Mouse (Mus musculus): Measurements from ENCODE around the gene Jak1. TPM values are rescaled to one million over a fixed set of nuclear protein-coding genes. Genes with fewer than 3 reads are reported as not detected.

Gene Jak1
- total RNA-seq, 2 experiments from 2014 or later = 96.1 to 98.5 TPM

DNA sequence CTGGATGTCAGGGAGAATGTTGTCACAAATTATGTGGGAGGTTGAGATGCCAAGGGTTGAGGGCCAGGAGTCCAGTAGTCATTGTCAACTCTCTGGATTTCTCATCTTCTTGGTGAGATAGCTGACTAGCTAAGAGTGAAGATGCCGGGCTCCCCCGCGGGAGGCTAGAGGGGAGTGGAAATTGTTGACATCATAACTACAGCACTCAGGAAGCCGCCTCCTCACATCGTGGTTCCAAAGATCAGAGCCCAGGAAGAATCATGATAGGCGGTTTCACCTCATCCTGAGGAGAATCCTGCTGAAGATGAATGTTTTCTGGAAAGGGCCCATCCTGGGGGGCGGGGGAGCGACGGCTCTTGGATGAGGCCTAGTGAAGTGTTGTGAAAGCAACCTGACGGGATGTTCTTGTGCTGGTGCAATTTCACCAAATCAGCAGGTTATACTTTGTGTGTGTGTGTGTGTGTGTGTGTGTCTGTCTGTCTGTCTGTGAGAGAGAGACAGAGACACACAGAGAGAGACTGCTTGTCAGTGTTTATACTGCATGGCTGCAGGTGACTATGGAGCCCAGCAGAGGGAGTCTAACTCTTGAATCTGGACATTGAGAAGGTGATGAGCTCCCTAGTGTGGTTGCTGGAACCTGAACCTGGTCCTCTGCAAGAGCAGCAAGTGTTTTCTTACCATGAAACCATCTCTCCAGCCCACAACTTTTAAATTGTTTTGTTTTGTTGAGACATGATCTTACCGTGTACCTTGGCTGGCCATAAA is 118.0 kb downstream of the Jak1 start:
- DNase-seq = no peak

- DNase-seq = peak; percentile 33
Measured at GRCm38 (mm10) chr4:101146047-101146745, 118.9 kb downstream of the Jak1 start.

- DNase-seq = no peak
Measured at GRCm38 (mm10) chr4:101144790-101145189, 120.3 kb downstream of the Jak1 start.

DNA sequence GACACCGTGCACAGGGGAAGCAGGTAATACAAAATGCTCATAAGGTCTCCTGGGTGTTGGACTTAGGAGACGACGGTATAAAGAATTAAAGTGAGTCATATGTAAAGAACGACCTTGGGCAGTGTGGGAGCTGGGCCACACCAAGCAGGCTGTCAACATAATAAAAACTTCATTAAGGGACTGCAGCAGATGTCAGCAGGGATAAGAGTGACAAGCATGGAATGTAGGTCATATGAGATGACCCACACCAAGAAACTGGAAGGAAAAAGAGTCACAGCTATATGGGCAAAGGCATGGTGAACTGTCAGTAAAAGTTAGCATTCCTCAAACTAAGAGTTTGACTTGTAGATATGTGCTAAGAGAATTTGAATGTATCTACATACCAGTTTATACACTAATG is 120.7 kb downstream of the Jak1 start:
- no peak for DNase-seq

- DNase-seq = no peak
Measured at GRCm38 (mm10) chr4:101143901-101144300, 121.2 kb downstream of the Jak1 start.

DNA sequence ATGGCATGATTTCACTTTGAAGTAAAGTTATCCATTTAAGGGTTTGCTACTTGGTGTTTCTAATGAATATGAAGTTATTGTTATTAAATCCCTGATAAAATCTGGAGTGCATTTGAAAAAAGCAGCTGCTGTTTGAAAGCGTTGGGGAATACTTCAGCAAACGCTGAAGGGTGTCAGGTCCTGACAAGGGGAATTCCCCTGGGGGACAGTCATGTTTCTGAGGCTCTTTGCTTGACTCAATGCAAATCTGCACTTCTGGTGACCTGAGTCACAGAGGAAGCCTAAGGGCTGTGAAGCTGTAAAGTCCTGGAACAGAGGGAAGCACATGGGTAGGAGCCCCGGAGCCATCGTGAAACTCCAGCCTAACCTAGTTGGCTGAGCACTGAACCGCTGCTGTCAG is 123.3 kb downstream of the Jak1 start:
- DNase-seq = no peak

DNA sequence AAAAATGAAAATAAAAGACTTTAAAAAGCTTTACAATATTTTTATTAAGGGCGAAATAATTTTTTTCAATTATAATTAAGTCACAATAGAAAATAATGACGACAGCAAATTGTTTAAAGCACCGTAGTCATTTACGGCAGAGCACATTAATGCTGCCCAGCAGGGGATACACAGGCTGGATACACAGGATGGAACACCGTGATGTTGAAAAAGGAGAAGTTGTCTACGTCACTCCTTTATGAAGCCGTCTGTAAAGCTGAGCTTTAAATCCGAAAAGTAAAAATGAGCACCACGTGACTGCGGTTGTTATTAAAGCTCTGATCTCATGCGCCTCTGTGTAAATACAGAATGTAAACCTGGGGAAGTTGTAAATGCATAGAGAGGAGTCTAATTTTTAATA is 127.1 kb downstream of the Jak1 start:
- DNase-seq = no peak

GRCm38 (mm10) chr4:101135909-101136308 is 129.2 kb downstream of the Jak1 start:
- no peak for DNase-seq

DNA sequence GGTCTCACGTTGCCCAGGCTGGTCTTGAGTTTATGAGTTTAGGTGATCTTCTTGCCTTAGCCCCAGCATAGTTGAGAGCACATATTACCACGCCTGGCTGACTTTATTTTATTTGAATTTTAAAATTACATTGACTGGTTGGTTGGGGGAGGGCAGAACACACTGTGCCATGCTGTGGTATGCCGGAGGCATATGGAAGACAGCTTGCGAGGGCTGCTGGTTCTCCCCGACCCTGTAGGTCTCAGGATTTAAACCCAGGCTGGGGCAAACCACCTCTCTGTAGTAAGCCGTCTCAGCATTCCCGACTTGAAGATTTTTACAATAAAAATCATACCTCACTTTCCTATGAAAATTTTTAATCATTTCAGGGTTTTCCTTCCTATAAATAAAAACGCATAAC is 130.1 kb downstream of the Jak1 start:
- no peak for DNase-seq

DNA sequence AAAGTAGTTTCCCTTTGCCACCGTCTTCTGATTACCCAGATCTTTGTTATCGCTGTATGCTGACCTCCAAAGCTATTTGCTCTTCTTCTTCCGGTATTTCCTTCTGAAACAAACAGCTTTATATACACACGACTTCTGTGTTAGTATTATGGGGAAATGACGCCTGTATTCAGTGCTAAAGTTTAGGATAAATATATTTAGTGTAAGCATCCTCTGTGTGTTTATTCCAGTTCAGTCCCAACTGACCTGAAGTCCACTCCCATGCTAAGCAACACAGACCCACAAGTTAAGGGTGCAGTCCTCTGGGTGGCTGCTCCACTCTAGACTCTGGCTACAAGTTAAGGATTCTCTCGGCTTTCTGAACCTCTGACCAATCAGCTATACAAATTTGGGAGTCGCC is 144.1 kb downstream of the Jak1 start:
- DNase-seq = no peak

- DNase-seq = no peak
Measured at GRCm38 (mm10) chr4:101107122-101107521, 158.0 kb downstream of the Jak1 start.

Other genes starting within 250 kb of the Jak1 start
- not detected for gene Gm10577, start 244.6 kb downstream of the Jak1 start, total RNA-seq (2021)
- 10 to 100 TPM in 1 of 2 experiments, 1 to 10 TPM in 1; 2.9 to 11.3 TPM for gene Raver2, start 196.3 kb downstream of the Jak1 start, total RNA-seq (2021)
- 1 to 10 TPM; 1.6 to 2.7 TPM for gene Ak4, start 154.0 kb upstream of the Jak1 start, total RNA-seq (2021)
- under 1 TPM; 0.20 to 0.29 TPM for gene Dnajc6, start 231.4 kb upstream of the Jak1 start, total RNA-seq (2021)

Measured in gastrocnemius, postnatal 25 days (tissue).